Mouse (Mus musculus): ENCODE results near the gene Shisal2b.

- TF ChIP-seq CTCF (IDR thresholded peaks at IDR 0.05; ENCODE audit: low read depth, low read length) (no peak), GATA1 (IDR thresholded peaks at IDR 0.05; ENCODE audit: borderline replicate concordance, low read length) (no peak), POLR2AphosphoS5 (IDR thresholded peaks at IDR 0.05; ENCODE audit: insufficient replicate concordance, low read depth, low read length) (no peak)
Measured at GRCm38 (mm10) chr13:104825470-104825869, 38.2 kb downstream of the Shisal2b start.
